Comparison of ENCODE assay signal across 23 mouse cellular contexts in the genomic region with DNA sequence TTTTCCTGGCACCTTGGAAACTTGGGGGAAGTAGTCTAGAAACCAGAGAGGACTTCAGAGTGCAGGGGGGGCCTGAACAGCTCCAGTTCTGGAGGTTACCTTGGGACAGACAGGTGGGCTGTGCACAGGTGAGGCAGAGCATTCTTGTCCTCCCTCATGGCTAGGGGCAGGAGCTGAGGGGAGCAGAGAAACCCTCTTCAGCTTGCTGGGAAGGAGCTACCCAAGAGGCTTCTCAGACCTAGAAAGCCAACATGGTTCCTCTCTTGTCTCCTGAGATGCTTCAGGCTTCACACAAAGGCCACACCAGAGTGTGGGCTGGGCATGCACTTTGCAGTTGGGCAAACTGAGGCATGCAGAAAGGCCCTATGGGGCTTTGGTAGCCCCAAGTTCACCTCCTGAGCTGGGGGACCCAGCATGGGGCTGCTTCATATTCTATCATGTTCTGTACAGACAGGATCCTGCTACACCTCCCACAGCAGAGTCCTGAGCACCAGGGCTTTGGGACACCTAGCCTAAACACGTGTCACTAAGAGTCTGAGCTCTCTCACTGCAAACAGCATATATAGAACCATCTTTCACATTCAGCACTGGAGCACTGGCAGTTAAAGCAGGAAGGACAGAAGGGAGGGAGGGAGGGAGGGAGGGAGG.
"Had no signal": no experiment of that assay in that cellular context is flagged by ENCODE, and none has a peak within 500 bp of the region (broad histone marks: within the 10 kb centered on the region; RNA-seq: fewer than 3 reads in every experiment).

No protein-coding gene starts in this region.

- H3K4me3 ChIP-seq: heart, adult 2 months; hindbrain, embryonic 13.5 days; hindbrain, embryonic 15.5 days; kidney, embryonic 15.5 days; limb, embryonic 13.5 days; limb, embryonic 15.5 days; liver, embryonic 12.5 days had no signal

- H3K27me3 ChIP-seq: hindbrain, embryonic 13.5 days; hindbrain, embryonic 15.5 days; kidney, embryonic 15.5 days; limb, embryonic 13.5 days; limb, embryonic 15.5 days; liver, embryonic 12.5 days had no signal

- DNase-seq: gastrocnemius, postnatal 14 days; heart, adult 2 months; heart, postnatal 14 days; heart, postnatal 36 days; kidney, adult 11 months; kidney, adult 2 months; kidney, adult 9 months; kidney, postnatal 14 days; kidney, postnatal 36 days; layer of hippocampus, adult 9-11 months; layer of hippocampus, postnatal 36 days; left cerebral cortex, postnatal 4 days had no signal

- H3K36me3 ChIP-seq: hindbrain, embryonic 15.5 days; kidney, embryonic 15.5 days; limb, embryonic 15.5 days; liver, embryonic 12.5 days had no signal

- H3K4me2 ChIP-seq: heart, embryonic 11.5 days; hindbrain, embryonic 13.5 days; hindbrain, embryonic 15.5 days; kidney, embryonic 15.5 days; limb, embryonic 13.5 days; limb, embryonic 15.5 days; liver, embryonic 12.5 days had no signal

- ATAC-seq: hindbrain, postnatal 0 days; intestine, embryonic 16.5 days; liver, embryonic 12.5 days had no signal

- H3K9ac ChIP-seq: hindbrain, embryonic 13.5 days; hindbrain, embryonic 15.5 days; kidney, embryonic 15.5 days; limb, embryonic 13.5 days; limb, embryonic 15.5 days; liver, embryonic 12.5 days; liver, embryonic 14.5 days had no signal

- H3K4me1 ChIP-seq: hindbrain, embryonic 13.5 days; hindbrain, embryonic 15.5 days; kidney, embryonic 15.5 days; limb, embryonic 13.5 days; limb, embryonic 15.5 days; liver, embryonic 12.5 days had no signal

- H3K9me3 ChIP-seq: hindbrain, embryonic 13.5 days; hindbrain, embryonic 15.5 days; kidney, embryonic 15.5 days; limb, embryonic 13.5 days; limb, embryonic 15.5 days; liver, embryonic 12.5 days had no signal

- H3K27ac ChIP-seq: heart, adult 2 months; hindbrain, embryonic 13.5 days; hindbrain, embryonic 15.5 days; hindbrain, postnatal 0 days; kidney, embryonic 15.5 days; kidney, postnatal 0 days; limb, embryonic 13.5 days; limb, embryonic 15.5 days; liver, embryonic 12.5 days; liver, embryonic 14.5 days had no signal
